Mouse (Mus musculus) A20 (cell line): Measurements from ENCODE around the gene Rasgef1a.

ENCODE experiments used
- DNase-seq: peaks from one replicate; pipeline ENCODE4 v3.0.0-alpha.2; 2011; ENCODE audit warnings: low read depth, low spot score

Rasgef1a gene

GRCm38 (mm10) chr6:118127827-118128487 lies 116.7 kb downstream of the Rasgef1a start:
- DNase-seq, result no peak

- no peak for DNase-seq
Observed at GRCm38 (mm10) chr6:118130022-118130421, 118.8 kb downstream of the Rasgef1a start.

- peak; percentile 59 for DNase-seq
Observed at GRCm38 (mm10) chr6:118134461-118134860, 123.2 kb downstream of the Rasgef1a start.

- DNase-seq, result no peak
Observed at GRCm38 (mm10) chr6:118137148-118137547, 125.9 kb downstream of the Rasgef1a start.

- peak; percentile 93 for DNase-seq
Observed at GRCm38 (mm10) chr6:118138731-118139709, 127.8 kb downstream of the Rasgef1a start, which contains the start of gene Csgalnact2. Gene Csgalnact2, minus strand, starts transcription at chr6:118139140.

- peak; percentile 57 for DNase-seq
Observed at GRCm38 (mm10) chr6:118140961-118141360, 129.7 kb downstream of the Rasgef1a start.
